Mouse (Mus musculus): ENCODE results near the gene Alox12.

- TF ChIP-seq CTCF (IDR thresholded peaks at IDR 0.05; ENCODE audit: low read depth, low read length) = no peak
- no peak for TF ChIP-seq TAL1 (conservative IDR thresholded peaks at IDR 0.05; ENCODE audit: low read depth, low read length)
- TF ChIP-seq GATA1 (IDR thresholded peaks at IDR 0.05; ENCODE audit: borderline replicate concordance, low read length) = no peak
- TF ChIP-seq POLR2AphosphoS5 (IDR thresholded peaks at IDR 0.05; ENCODE audit: insufficient replicate concordance, low read depth, low read length) = no peak
Measured at GRCm38 (mm10) chr11:70250150-70250549, 5.0 kb downstream of the Alox12 start.

Measured in G1E (cell line).